Mouse (Mus musculus) large intestine, adult 2 months (tissue): Measurements from ENCODE around the gene Aass. TPM values are rescaled to one million over a fixed set of nuclear protein-coding genes. Genes with fewer than 3 reads are reported as not detected.

ENCODE experiments used
- DNase-seq: peaks from one replicate; pipeline ENCODE4 v3.0.0-alpha.2; 2012; ENCODE audit warnings: low read depth, low spot score
- WGBS: fragments of 180-500 bp; shearing (Covaris S2); methylation state at CpG from one replicate; pipeline ENCODE4 v1.1.7; 2018; 5-methylcytosine and 5-hydroxymethylcytosine counted together
- polyA plus RNA-seq: library from polyadenylated mRNA; depleted of rRNA; stranded (reverse); fragments of >200 nt; gene quantifications from 2 replicates; pipeline ENCODE4 v1.2.3, GENCODE M21; 2012; rRNA removed

The Aass gene
- polyA plus RNA-seq, 1 experiment = 0.20 TPM

- 46% methylated on average over 2 of the region's 2 CpGs for WGBS
- no peak for DNase-seq
These were observed 54.5 kb downstream of the Aass start for GRCm38 (mm10) chr6:23078273-23078672.

- 71% methylated on average over 2 of the region's 2 CpGs for WGBS
These were observed 56.7 kb downstream of the Aass start for GRCm38 (mm10) chr6:23076060-23076459.

GRCm38 (mm10) chr6:23055734-23056133, 77.1 kb downstream of the Aass start:
- no peak for DNase-seq
- WGBS = 86% methylated on average over 5 of the region's 5 CpGs

More at GRCm38 (mm10) chr6:23076060-23076459, 56.7 kb downstream of the Aass start:
- no peak for DNase-seq

GRCm38 (mm10) chr6:23048836-23049235, 84.0 kb downstream of the Aass start:
- no peak for DNase-seq
- WGBS = 87% methylated on average over 4 of the region's 4 CpGs

- WGBS = 31% methylated on average over 1 of the region's 1 CpGs
These were observed 104.5 kb downstream of the Aass start for GRCm38 (mm10) chr6:23028251-23028650.

More at GRCm38 (mm10) chr6:23028251-23028650, 104.5 kb downstream of the Aass start:
- DNase-seq = no peak

Other genes with a start within 250 kb of the Aass start
- gene Fezf1, start 115.4 kb upstream of the Aass start, polyA plus RNA-seq = 0.02 and 0.10 TPM in 2 replicates